Mouse (Mus musculus) liver, postnatal 0 days (tissue): ENCODE data around the gene Get4.

Experiments used
- CTCF ChIP-seq: sonication (generic); IDR thresholded peaks from 2 replicates; pipeline ENCODE4 v1.5.1; 2016; ENCODE audit warnings: antibody characterized with exemption, low read depth
- EP300 ChIP-seq: IDR thresholded peaks from 2 replicates; pipeline ENCODE4 v1.6.1; 2016; ENCODE audit warnings: antibody characterized with exemption, low read depth, mild to moderate bottlenecking

GRCm38 (mm10) chr5:139220610-139221009 lies 31.5 kb upstream of the Get4 start:
- no peak for TF ChIP-seq CTCF
- TF ChIP-seq EP300: no peak
